Mouse (Mus musculus): Measurements from ENCODE around the gene Gdi2.

- TF ChIP-seq POLR2A (IDR thresholded peaks at IDR 0.05; ENCODE audit: borderline replicate concordance, insufficient read depth, low read length), result no peak
- TF ChIP-seq CTCF (IDR thresholded peaks at IDR 0.05; ENCODE audit: borderline replicate concordance, insufficient read depth, low read depth, low read length), result no peak
Observed at GRCm38 (mm10) chr13:3530451-3530850, 7.4 kb upstream of the Gdi2 start.

Measured in cerebellum, adult 2 months (tissue).